16 mouse cellular contexts compared by ENCODE assay signal in the genomic region with DNA sequence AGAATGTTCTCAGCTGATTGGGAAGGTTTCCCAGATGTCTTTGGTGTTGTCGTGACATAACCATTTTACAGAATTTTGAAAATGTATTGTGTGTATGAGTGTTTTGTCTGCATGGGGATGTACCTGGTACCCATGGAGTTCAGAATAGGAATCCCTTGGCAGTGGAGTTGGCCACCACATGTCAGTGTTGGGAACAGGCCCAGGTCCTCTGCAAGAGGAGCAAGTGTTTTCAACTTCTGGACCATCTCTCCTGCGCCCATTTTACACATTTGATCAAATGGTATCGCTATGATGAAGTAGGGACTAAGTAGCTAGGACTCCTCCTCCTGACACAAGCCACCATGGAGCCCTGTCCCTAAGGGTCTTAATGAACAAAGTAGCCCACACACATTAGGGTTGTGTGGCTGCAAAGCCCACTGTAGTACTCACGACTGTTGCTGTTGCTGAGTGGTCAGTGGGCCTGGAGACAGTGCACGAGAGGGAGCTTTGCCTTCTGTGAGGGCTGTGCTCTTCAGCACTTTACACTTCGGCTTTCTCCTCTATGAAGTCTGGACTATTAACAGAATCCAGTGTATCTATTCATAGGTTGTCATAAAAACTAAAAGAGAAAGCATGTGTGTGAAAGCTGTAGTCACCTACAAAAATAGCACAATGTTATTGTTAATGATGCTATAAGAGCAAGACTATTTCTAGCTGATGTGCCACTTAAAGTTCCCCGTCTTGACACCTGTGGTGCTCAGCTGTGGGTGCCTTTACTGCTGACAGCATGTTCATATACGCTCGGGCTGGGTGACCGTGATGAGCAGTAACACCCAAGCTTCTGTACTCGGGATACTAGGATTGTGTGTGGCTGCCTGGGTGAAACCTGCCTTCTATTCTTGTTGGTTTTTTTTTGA. TPM values are rescaled to one million over a fixed set of nuclear protein-coding genes. Genes with fewer than 3 reads are reported as not detected.
DNase-seq lines count a peak whose midpoint lies in the region; ATAC-seq and TF ChIP-seq lines count a peak whose summit lies in the region.
"Had no signal": no experiment of that assay in that cellular context is flagged by ENCODE, and none has a peak within 500 bp of the region (broad histone marks: within the 10 kb centered on the region; RNA-seq: fewer than 3 reads in every experiment).

No protein-coding gene starts in this region.

- TF ChIP-seq POLR2A in lung, adult 2 months (IDR thresholded peaks at IDR 0.05; ENCODE audit: borderline replicate concordance, extremely low read depth, low read depth, low read length) = no peak
- no peak for TF ChIP-seq POLR2A in myocyte (IDR thresholded peaks at IDR 0.05; ENCODE audit: insufficient read length, low read depth)

- no peaks in the 10 kb centered on the region for H3K36me3 ChIP-seq in heart, embryonic 11.5 days (ENCODE audit: control insufficient read depth, insufficient read depth, low read length)
- H3K36me3 ChIP-seq in myocyte (ENCODE audit: control insufficient read depth, insufficient read depth) = no peaks in the 10 kb centered on the region
- H3K36me3 ChIP-seq: embryonic facial prominence, embryonic 12.5 days; lung, embryonic 15.5 days; stomach, embryonic 15.5 days had no signal

- no peak for TF ChIP-seq CTCF in lung, adult 2 months (IDR thresholded peaks at IDR 0.05; ENCODE audit: insufficient read depth, low read length)

- H3K27me3 ChIP-seq in heart, embryonic 11.5 days (ENCODE audit: control insufficient read depth, insufficient read depth, low read length) = no peaks in the 10 kb centered on the region
- no peaks in the 10 kb centered on the region for H3K27me3 ChIP-seq in myocyte (ENCODE audit: control insufficient read depth, insufficient read depth, insufficient read length)
- H3K27me3 ChIP-seq: embryonic facial prominence, embryonic 12.5 days; lung, embryonic 15.5 days; stomach, embryonic 15.5 days had no signal

- 82% methylated on average over 11 of the region's 11 CpGs for WGBS in lung, adult 2 months
- WGBS in heart, embryonic 11.5 days (ENCODE audit: insufficient replicate concordance) = 61% methylated on average over 11 of the region's 11 CpGs

- peak; percentile 54 for ATAC-seq in frontal cortex, adult (ENCODE audit: low TSS enrichment)
- ATAC-seq in heart, embryonic 11.5 days (replicated peaks; ENCODE audit: insufficient number of reproducible peaks, low FRiP score, low TSS enrichment) = no peak
- ATAC-seq: activated CD4-positive, CD25-positive, alpha-beta regulatory T cell, adult 4 months had no signal

- H3K79me2 ChIP-seq in myocyte (ENCODE audit: control insufficient read depth, insufficient read depth) = no peaks in the 10 kb centered on the region

- peak overlapping the region; percentile 7; the same call in 1 of the 2 replicates for H3K4me2 ChIP-seq in heart, embryonic 11.5 days
- peak overlapping the region; percentile 70 for H3K4me2 ChIP-seq in myocyte (ENCODE audit: low read depth)
- H3K4me2 ChIP-seq: embryonic facial prominence, embryonic 12.5 days; lung, embryonic 15.5 days; stomach, embryonic 15.5 days had no signal

- H3K9ac ChIP-seq in heart, embryonic 11.5 days (ENCODE audit: low read depth, low read length) = no peak overlapping the region
- H3K9ac ChIP-seq: embryonic facial prominence, embryonic 12.5 days; lung, embryonic 15.5 days; stomach, embryonic 15.5 days had no signal

- H3ac ChIP-seq in myocyte (ENCODE audit: control insufficient read depth, insufficient read length) = no peak overlapping the region

- no peak for DNase-seq in frontal cortex, postnatal 25 days (ENCODE audit: low spot score in 2 of 2)
- peak; percentile 15 for DNase-seq in lung, adult 2 months
- DNase-seq in lung, adult 18-20 months = no peak
- no peak for DNase-seq in thymus, postnatal 10 days (ENCODE audit: low spot score in 2 of 2)
- no peak for DNase-seq in ovary, adult 18-20 months (ENCODE audit: low spot score)
- DNase-seq: cerebellum, adult 11-12 months; cerebellum, postnatal 36 days; kidney, postnatal 4 days; thymus, postnatal 14 days had no signal

- peak overlapping the region; percentile 78 for H3K27ac ChIP-seq in heart, embryonic 11.5 days (ENCODE audit: low read depth, low read length)
- H3K27ac ChIP-seq: embryonic facial prominence, embryonic 12.5 days; stomach, embryonic 15.5 days had no signal

- H3K4me3 ChIP-seq in lung, adult 2 months (replicated peaks; ENCODE audit: extremely low read depth, low read depth, low read length) = no peak overlapping the region
- H3K4me3 ChIP-seq in heart, embryonic 11.5 days (ENCODE audit: low read depth, low read length) = no peak overlapping the region
- H3K4me3 ChIP-seq in myocyte = no peak overlapping the region
- H3K4me3 ChIP-seq: embryonic facial prominence, embryonic 12.5 days; lung, embryonic 15.5 days; stomach, embryonic 15.5 days had no signal

- no peaks in the 10 kb centered on the region for H3K9me3 ChIP-seq in heart, embryonic 11.5 days (replicated peaks; ENCODE audit: control insufficient read depth, low read length)
- H3K9me3 ChIP-seq: embryonic facial prominence, embryonic 12.5 days; lung, embryonic 15.5 days; stomach, embryonic 15.5 days had no signal

- H3K4me1 ChIP-seq in lung, adult 2 months (ENCODE audit: control insufficient read depth, insufficient read depth, low read length) = peaks cover 26% of the 10 kb centered on the region
- peaks cover 49% of the 10 kb centered on the region for H3K4me1 ChIP-seq in heart, embryonic 11.5 days (ENCODE audit: control insufficient read depth, insufficient read depth, low read length)

TF ChIP-seq in myocyte, 11 proteins besides CTCF, POLR2A, EP300 and RAD21:
- peak; percentile 49 to 95 (median 65) for TF ChIP-seq MYOD1 (IDR thresholded peaks at IDR 0.05; ENCODE audit: control insufficient read depth in 1 of 3, insufficient read length in 2 of 3, low read depth in 2 of 3)
- no peak for TF ChIP-seq USF1 (IDR thresholded peaks at IDR 0.05; ENCODE audit: low read depth)
- peak; percentile 71 for TF ChIP-seq TCF12 (IDR thresholded peaks at IDR 0.05; ENCODE audit: insufficient read depth, poor library complexity, severe bottlenecking)
- peak; percentile 30 for TF ChIP-seq TCF3 (IDR thresholded peaks at IDR 0.05; ENCODE audit: insufficient read length, low read depth)
- TF ChIP-seq MYOG (IDR thresholded peaks at IDR 0.05; ENCODE audit: control insufficient read depth in 1 of 3, insufficient read depth in 1 of 3, insufficient read length in 2 of 3, low read depth in 2 of 3) = peak; percentile 32 to 84 (median 79)
- TF ChIP-seq MAX (IDR thresholded peaks at IDR 0.05; ENCODE audit: low read depth) = no peak
- TF ChIP-seq CEBPB (IDR thresholded peaks at IDR 0.05; ENCODE audit: insufficient read depth, poor library complexity, severe bottlenecking) = no peak
- TF ChIP-seq POLR2AphosphoS2 (IDR thresholded peaks at IDR 0.05; ENCODE audit: insufficient read length, low read depth) = no peak
- no peak for TF ChIP-seq E2F4 (IDR thresholded peaks at IDR 0.05; ENCODE audit: insufficient read depth)
- TF ChIP-seq SRF (IDR thresholded peaks at IDR 0.05; ENCODE audit: control insufficient read depth, insufficient read length, low read depth) = no peak
- no peak for TF ChIP-seq REST (IDR thresholded peaks at IDR 0.05; ENCODE audit: insufficient read depth, insufficient read length)

RNA-seq across cellular contexts. Expression of gene Adamtsl4, which starts 7.3 kb away (rescaled TPM):
- polyA plus RNA-seq in lung, adult 2 months (2012; rRNA removed) = 51.3 and 52.3 TPM in 2 replicates
- 3.5 and 5.1 TPM in 2 replicates for polyA plus RNA-seq in heart, embryonic 11.5 days (2014; fragmentation: Nextera tagmentation; extraction: Ambion mirVana)
- 4.6 TPM for polyA plus RNA-seq in myocyte (2012; fragmentation: generic; extraction: Trizol)

RNA-seq across cellular contexts. Expression of gene Mcl1, which starts 36.5 kb away (rescaled TPM):
- polyA plus RNA-seq in lung, adult 2 months (2012; rRNA removed) = 89.2 and 178 TPM in 2 replicates
- polyA plus RNA-seq in heart, embryonic 11.5 days (2014; fragmentation: Nextera tagmentation; extraction: Ambion mirVana) = 46.3 and 49.8 TPM in 2 replicates
- polyA plus RNA-seq in myocyte (2012; fragmentation: generic; extraction: Trizol) = 51.6 TPM

RNA-seq across cellular contexts. Expression of gene Ecm1, which starts 44.3 kb away (rescaled TPM):
- polyA plus RNA-seq in lung, adult 2 months (2012; rRNA removed) = 465 and 807 TPM in 2 replicates
- 85.0 and 86.7 TPM in 2 replicates for polyA plus RNA-seq in heart, embryonic 11.5 days (2014; fragmentation: Nextera tagmentation; extraction: Ambion mirVana)
- polyA plus RNA-seq in myocyte (2012; fragmentation: generic; extraction: Trizol) = 219 TPM
